Mouse (Mus musculus) adrenal gland, adult (tissue): ENCODE measurements around the gene Dlx3.

Experiments
- DNase-seq, 2 experiments: peaks; one replicate each; pipeline ENCODE4 v3.0.0; 2022 to 2023; ENCODE audit warnings: low spot score in 1 of 2; ENCODE audit not compliant: inconsistent age in 2 of 2

Gene Dlx3

GRCm38 (mm10) chr11:95120633-95121020, 708 bp downstream of the Dlx3 start:
- no peak for DNase-seq

- peak in 1 of 2 experiments; percentile 69 for DNase-seq
Measured at GRCm38 (mm10) chr11:95121161-95122099, 1.5 kb downstream of the Dlx3 start.

- no peak for DNase-seq
Measured at GRCm38 (mm10) chr11:95122100-95122489, 2.2 kb downstream of the Dlx3 start.

GRCm38 (mm10) chr11:95125366-95125948, 5.5 kb downstream of the Dlx3 start:
- no peak for DNase-seq

- peak in 1 of 2 experiments; percentile 69 for DNase-seq
Measured at GRCm38 (mm10) chr11:95126272-95127245, 6.6 kb downstream of the Dlx3 start.

- no peak for DNase-seq
Measured at GRCm38 (mm10) chr11:95128359-95128758, 8.4 kb downstream of the Dlx3 start.

GRCm38 (mm10) chr11:95130668-95131252, 10.8 kb downstream of the Dlx3 start:
- DNase-seq, result no peak

- no peak for DNase-seq
Measured at GRCm38 (mm10) chr11:95133321-95133720, 13.4 kb downstream of the Dlx3 start.

GRCm38 (mm10) chr11:95137281-95137680, 17.4 kb downstream of the Dlx3 start:
- no peak for DNase-seq

- DNase-seq, result no peak
Measured at GRCm38 (mm10) chr11:95139871-95140270, 20.0 kb downstream of the Dlx3 start.

- no peak for DNase-seq
Measured at GRCm38 (mm10) chr11:95142258-95142657, 22.3 kb downstream of the Dlx3 start.

GRCm38 (mm10) chr11:95142980-95143575, 23.2 kb downstream of the Dlx3 start:
- peak in 1 of 2 experiments; percentile 60 for DNase-seq

- DNase-seq, result no peak
Measured at GRCm38 (mm10) chr11:95143663-95144062, 23.7 kb downstream of the Dlx3 start.

- DNase-seq, result no peak
Measured at GRCm38 (mm10) chr11:95144091-95144945, 24.4 kb downstream of the Dlx3 start.

GRCm38 (mm10) chr11:95144946-95145483, 25.1 kb downstream of the Dlx3 start:
- peak in 1 of 2 experiments; percentile 54 for DNase-seq

GRCm38 (mm10) chr11:95145851-95146403, 26.0 kb downstream of the Dlx3 start, which contains the start of gene Dlx4:
Dlx4 (minus strand) TSS chr11:95146263.
- peak; percentile 49 to 85 for DNase-seq

GRCm38 (mm10) chr11:95148754-95149153, 28.8 kb downstream of the Dlx3 start:
- no peak for DNase-seq

GRCm38 (mm10) chr11:95149462-95150268, 29.7 kb downstream of the Dlx3 start:
- no peak for DNase-seq
